Mouse (Mus musculus) lung, postnatal 10 days (tissue): ENCODE results near the gene Psmb5.

Experiments
- DNase-seq: peaks from one replicate; pipeline ENCODE4 v3.0.0; 2021

Gene Psmb5

DNA sequence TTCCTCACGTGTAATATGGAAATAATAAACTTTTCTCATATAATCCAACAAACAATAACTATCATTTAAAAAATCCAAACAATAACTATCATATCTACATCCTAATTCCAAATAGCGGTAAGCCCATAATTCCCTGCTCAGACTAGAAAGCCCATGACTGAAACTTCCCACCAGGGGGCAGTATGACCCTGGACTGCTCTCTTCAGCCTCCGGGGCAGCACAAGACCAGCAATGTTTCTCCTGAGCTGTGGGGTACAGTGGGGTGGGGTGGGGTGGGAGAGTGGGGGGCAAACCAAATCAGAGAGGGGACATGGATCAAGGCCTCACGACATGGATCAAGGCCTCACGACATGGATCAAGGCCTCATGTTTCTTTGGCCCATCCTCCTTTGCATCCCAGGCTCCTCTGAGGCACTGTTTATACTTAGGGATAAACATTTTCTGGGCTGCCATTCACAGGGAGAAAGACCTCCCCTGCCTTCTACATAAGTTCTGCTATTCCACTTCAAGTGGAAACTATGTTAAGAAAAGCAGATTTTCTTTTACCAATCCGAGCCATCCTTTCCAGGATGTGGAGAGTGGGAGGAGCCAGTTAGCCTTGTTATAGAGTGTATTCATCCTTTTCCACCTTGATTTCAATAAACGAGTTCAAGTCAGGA, 34.0 kb downstream of the Psmb5 start:
- DNase-seq: peak; percentile 88

DNA sequence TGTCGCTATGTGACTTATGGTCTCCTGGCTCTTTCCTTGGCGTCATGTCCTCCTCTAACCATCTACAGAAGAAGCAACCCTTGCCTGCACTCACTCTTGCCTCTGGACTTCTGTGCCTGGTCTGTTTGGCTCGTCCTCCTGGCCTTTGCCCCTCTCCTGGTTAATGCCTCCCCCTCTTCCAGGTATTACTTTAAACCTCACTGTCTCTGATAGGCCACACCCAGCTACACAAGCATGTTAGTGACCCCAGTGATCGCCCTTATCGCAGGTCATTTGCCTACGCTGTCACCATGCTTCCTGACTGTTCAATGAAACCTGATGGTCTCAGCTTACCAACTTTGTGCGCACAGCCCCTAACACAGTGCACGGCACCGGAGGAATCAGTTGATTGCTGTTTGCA, 35.3 kb downstream of the Psmb5 start:
- DNase-seq: no peak

DNA sequence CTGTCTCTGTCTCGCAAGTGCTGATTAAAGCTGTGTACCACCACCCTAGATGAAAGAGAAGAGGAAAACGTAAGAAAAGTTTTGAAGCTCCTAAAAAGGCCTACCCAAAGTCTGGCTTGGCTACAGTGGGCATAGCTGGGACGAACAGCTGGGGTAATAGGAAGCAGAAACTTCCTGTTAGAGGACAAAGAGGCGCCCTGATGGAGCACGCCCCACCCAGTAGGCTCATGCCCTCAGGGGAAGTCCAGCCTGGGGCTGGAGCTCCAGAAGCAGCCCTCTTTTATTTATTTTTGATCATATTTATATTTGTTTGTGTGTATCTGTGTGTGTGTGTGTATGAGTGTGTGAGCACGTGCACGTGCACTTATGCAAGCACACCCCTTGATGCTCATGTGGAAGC, 38.2 kb downstream of the Psmb5 start:
- no peak for DNase-seq

GRCm38 (mm10) chr14:54578063-54578462, 39.8 kb downstream of the Psmb5 start:
- DNase-seq: peak; percentile 74

DNA sequence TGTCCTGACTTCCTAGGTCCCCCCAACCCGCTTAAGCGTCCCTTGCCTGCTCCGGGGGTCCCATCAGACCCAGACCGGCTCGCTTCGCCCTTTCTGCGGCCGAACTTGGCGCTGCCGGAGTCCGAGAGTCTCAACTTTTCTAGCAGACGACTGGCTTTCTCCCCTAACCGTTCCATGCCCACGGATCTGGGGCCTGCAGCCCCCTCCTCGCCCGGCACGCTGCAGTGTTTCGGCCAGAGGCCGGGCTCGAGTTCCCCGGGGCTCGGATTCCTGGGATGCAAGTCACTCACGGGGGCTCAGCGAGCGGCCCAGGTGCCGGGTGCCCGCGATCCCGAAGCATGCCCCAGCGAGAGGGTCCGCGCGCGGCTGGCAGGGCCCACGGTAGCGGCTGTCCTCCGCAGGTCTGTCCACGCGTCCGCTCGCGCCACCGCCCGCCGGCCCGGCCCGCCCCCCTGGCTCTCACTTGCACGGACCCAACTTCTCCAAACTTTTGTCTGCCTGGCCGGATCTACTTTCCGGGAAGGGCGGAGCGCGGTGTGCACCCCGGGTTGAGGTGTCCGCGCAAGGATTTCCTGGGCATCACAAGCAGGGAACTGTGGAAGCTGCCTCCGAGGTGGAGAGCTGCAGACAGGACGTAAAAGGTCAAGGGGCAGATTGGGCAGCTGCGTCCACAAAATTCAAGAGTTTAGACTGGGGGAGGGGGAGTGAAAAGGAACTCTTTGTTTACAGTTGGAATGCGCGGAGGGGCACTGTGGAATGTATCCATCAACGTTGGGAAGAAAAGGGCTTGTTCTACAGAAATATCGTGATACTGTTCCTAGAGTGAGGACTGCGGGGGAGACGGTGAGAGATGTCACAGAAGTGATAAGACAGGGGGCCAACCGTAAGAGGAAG, 40.5 kb downstream of the Psmb5 start, which contains the start of gene Ajuba:
Ajuba (minus strand) TSS at position 470 of the 894 bp plus-strand sequence.
- DNase-seq: peak; percentile 96

- DNase-seq: no peak
Measured at GRCm38 (mm10) chr14:54576241-54577088, 41.4 kb downstream of the Psmb5 start.

- peak; percentile 90 for DNase-seq
Measured at GRCm38 (mm10) chr14:54575631-54576030, 42.2 kb downstream of the Psmb5 start.

- DNase-seq: no peak
Measured at GRCm38 (mm10) chr14:54575031-54575430, 42.8 kb downstream of the Psmb5 start.

DNA sequence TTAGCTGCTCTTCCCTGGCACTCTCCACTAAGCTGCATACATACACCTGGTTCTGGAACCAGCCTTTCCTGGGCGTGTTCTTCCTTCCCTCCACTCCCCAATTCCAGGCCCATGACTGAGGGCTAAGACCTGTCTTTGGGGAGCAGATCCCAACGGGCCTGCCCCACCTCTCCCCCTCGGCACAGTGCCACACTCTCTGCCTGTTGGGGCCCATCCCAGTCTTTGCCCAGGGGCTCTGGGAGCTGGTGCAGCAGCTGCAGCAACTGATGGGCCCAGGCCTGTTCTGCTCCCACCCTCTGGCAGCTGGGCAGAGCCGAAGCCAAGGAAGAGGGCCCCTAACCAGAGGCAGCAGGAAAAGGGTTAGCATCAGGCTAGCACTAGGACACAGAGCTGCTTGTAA, 43.6 kb downstream of the Psmb5 start:
- no peak for DNase-seq

DNA sequence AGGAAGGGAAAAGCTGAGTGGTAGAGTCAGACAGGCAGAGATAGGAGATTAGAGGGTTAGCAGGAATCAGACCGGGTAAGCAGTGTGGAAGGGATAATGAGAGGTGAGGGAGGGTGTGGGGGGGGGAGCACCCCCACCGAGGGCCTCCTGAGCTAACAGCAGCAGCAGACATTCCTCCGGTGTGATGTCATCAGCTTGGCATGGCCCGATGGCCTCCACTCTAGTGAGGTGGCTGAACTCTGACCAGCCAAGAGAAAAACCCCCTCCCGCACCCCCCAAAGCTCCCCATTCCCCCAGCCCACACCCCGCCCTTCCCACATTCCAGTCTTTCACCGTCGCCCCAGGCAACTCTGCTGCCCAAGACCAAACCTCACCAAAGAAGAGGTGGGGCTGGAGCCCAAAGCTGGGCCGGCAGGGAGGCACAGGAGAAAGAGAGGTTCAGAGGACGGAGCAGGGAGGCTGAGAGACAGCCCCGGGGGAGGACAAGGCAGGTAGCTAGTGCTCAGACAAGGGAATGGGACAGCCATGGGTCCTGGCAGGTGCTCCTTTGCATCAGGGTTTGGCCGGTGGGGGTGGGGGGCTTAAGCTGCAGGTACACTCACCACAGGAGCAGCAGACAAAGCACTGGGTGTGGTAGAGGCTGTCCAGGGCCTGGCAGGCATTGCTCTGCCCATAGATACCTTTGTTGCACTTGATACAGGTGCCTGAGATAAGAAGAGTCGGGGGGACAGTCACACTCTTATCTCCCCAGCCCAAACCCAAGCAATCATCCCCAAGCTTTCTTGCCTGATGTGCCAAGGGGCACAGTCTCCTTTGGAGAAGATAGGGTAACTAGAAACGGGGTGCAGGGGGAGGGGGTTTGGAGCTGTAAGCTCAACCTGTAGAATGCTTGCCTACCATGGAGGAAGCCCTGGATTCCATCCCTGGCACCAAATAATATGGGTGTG, 44.8 kb downstream of the Psmb5 start:
- DNase-seq: peak; percentile 82

GRCm38 (mm10) chr14:54572122-54572521, 45.7 kb downstream of the Psmb5 start:
- no peak for DNase-seq

- peak; percentile 48 for DNase-seq
Measured at GRCm38 (mm10) chr14:54569451-54570392, 48.1 kb downstream of the Psmb5 start.

DNA sequence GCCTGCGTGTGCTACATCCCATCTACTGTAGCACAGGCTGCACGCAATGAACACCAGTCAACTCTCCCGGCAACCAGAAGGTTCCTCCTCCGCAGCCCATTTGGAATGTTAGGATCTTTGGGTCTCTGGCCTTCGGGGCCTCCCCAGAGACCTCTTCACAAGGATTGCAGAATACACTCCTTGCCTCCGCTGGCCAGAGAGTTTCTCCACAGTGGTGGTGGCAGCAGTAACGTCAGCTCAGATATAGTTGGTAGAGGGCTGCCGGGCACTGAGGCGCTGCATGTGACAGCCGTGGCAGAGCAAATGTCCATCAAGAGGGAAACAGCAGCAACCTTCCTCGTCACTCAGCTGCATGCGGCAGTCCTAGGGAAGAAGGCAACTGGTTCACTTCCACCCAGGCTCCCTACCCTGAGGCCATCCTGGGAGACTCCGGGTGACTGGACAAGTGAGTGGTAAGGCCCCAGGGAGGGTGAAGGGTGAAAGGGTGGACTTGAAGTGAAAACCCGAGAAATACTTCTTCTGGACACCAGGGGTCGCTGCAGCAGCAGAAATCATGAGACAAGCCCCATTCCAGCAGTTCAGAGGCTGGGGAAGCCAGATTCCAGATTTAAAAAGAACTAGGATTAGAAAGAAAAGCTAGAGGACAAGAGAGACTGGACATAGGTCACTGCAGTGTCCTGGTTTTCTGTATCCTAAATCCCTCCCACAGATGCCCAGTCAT, 49.0 kb downstream of the Psmb5 start:
- DNase-seq: peak; percentile 87
